Mouse (Mus musculus) myocyte (in vitro differentiated cells): ENCODE results near the gene Pip5k1a. TPM values are rescaled to one million over a fixed set of nuclear protein-coding genes. Genes with fewer than 3 reads are reported as not detected.
"Not testable (repeated sequence)": the region's sequence is repeated elsewhere in the genome, so short reads cannot be mapped to it uniquely, and the experiment has no call there.

Experiments used
- H3K27me3 ChIP-seq: one replicate; pipeline ENCODE4 v1.6.1; 2011; ENCODE audit not compliant: control insufficient read depth, insufficient read depth, insufficient read length
- H3K36me3 ChIP-seq: one replicate; pipeline ENCODE4 v1.6.1; 2011; ENCODE audit not compliant: control insufficient read depth, insufficient read depth
- H3K4me2 ChIP-seq: one replicate; pipeline ENCODE4 v1.6.1; 2011; ENCODE audit warnings: low read depth, control low read depth
- H3K4me3 ChIP-seq: one replicate; pipeline ENCODE4 v1.5.1; 2011; ENCODE audit warnings: mild to moderate bottlenecking, control low read depth, moderate library complexity
- H3K79me2 ChIP-seq: one replicate; pipeline ENCODE4 v1.6.1; 2011; ENCODE audit not compliant: control insufficient read depth, insufficient read depth
- H3ac ChIP-seq: one replicate; pipeline ENCODE4 v1.6.1; 2011; ENCODE audit not compliant: control insufficient read depth, insufficient read length
- CEBPB ChIP-seq: IDR thresholded peaks from 2 replicates; pipeline ENCODE4 v1.6.1; 2011; ENCODE audit warnings: mild to moderate bottlenecking, moderate library complexity; ENCODE audit not compliant: poor library complexity, insufficient read depth, severe bottlenecking
- MAX ChIP-seq: IDR thresholded peaks from one replicate; pipeline ENCODE4 v1.6.1; 2011; ENCODE audit warnings: low read depth, mild to moderate bottlenecking, control low read depth
- MYOD1 ChIP-seq, 3 experiments: IDR thresholded peaks; one replicate each; pipeline ENCODE4 v1.6.1; 2011; ENCODE audit warnings: control low read depth in 2 of 3, low read depth in 2 of 3, mild to moderate bottlenecking in 2 of 3, moderate library complexity in 1 of 3; ENCODE audit not compliant: insufficient read length in 2 of 3, control insufficient read depth in 1 of 3
- MYOG ChIP-seq, 3 experiments: IDR thresholded peaks; one replicate each; pipeline ENCODE4 v1.6.1; 2011; ENCODE audit warnings: control low read depth in 2 of 3, low read depth in 2 of 3, mild to moderate bottlenecking in 2 of 3; ENCODE audit not compliant: insufficient read length in 2 of 3, control insufficient read depth in 1 of 3, insufficient read depth in 1 of 3
- POLR2A ChIP-seq: IDR thresholded peaks from one replicate; pipeline ENCODE4 v1.6.1; 2011; ENCODE audit warnings: low read depth, mild to moderate bottlenecking, control low read depth, moderate library complexity; ENCODE audit not compliant: insufficient read length
- POLR2AphosphoS2 ChIP-seq: IDR thresholded peaks from one replicate; pipeline ENCODE4 v1.6.1; 2011; ENCODE audit warnings: low read depth, control low read depth; ENCODE audit not compliant: insufficient read length
- REST ChIP-seq: IDR thresholded peaks from one replicate; pipeline ENCODE4 v1.6.1; 2011; ENCODE audit warnings: mild to moderate bottlenecking, control low read depth, moderate library complexity; ENCODE audit not compliant: insufficient read depth, insufficient read length
- SRF ChIP-seq: IDR thresholded peaks from one replicate; pipeline ENCODE4 v1.6.1; 2011; ENCODE audit warnings: low read depth; ENCODE audit not compliant: control insufficient read depth, insufficient read length
- TCF12 ChIP-seq: IDR thresholded peaks from one replicate; pipeline ENCODE4 v1.6.1; 2011; ENCODE audit warnings: mild to moderate bottlenecking, control low read depth; ENCODE audit not compliant: poor library complexity, insufficient read depth, severe bottlenecking
- TCF3 ChIP-seq: IDR thresholded peaks from one replicate; pipeline ENCODE4 v1.6.1; 2011; ENCODE audit warnings: low read depth, control low read depth; ENCODE audit not compliant: insufficient read length
- USF1 ChIP-seq: IDR thresholded peaks from one replicate; pipeline ENCODE4 v1.6.1; 2011; ENCODE audit warnings: low read depth, mild to moderate bottlenecking, control low read depth, moderate library complexity
- polyA plus RNA-seq: library from polyadenylated mRNA; unstranded; fragments of >200 nt; fragmentation: generic; extraction: Trizol; gene quantifications from one replicate; pipeline ENCODE4 v1.2.1, GENCODE M21; 2012; ENCODE audit warnings: missing spikeins

The Pip5k1a gene
- polyA plus RNA-seq, 1 experiment: 27.3 TPM

- TF ChIP-seq TCF12: no peak
- TF ChIP-seq POLR2AphosphoS2: no peak
- no peak for TF ChIP-seq MYOG (IDR thresholded peaks at IDR 0.05; ENCODE audit: control insufficient read depth in 1 of 3, insufficient read depth in 1 of 3, insufficient read length in 2 of 3, low read depth in 2 of 3)
- no peak for TF ChIP-seq TCF3
- no peak for TF ChIP-seq MYOD1 (IDR thresholded peaks at IDR 0.05; ENCODE audit: control insufficient read depth in 1 of 3, insufficient read length in 2 of 3, low read depth in 2 of 3)
- TF ChIP-seq REST: no peak
- TF ChIP-seq SRF: no peak
- H3K4me2 ChIP-seq: peak overlapping the region; percentile 63
Measured at GRCm38 (mm10) chr3:95112760-95113159, 6.0 kb upstream of the Pip5k1a start.

GRCm38 (mm10) chr3:95110911-95111726, 4.4 kb upstream of the Pip5k1a start, which contains the start of gene Vps72:
Gene Vps72 (plus strand): TSS chr3:95111022.
- TF ChIP-seq POLR2AphosphoS2 (peak; percentile 32), TCF12 (no peak), TCF3 (no peak), POLR2A (peak; percentile 64), MYOD1 (IDR thresholded peaks at IDR 0.05; ENCODE audit: control insufficient read depth in 1 of 3, insufficient read length in 2 of 3, low read depth in 2 of 3) (no peak), MYOG (IDR thresholded peaks at IDR 0.05; ENCODE audit: control insufficient read depth in 1 of 3, insufficient read depth in 1 of 3, insufficient read length in 2 of 3, low read depth in 2 of 3) (peak in 1 of 3 experiments; percentile 22), CEBPB (0 out of 2 replicates have a peak, but pooled peaks have one; percentile 1), REST (no peak), USF1 (no peak), MAX (no peak), SRF (peak; percentile 85)
- H3ac ChIP-seq: peak within 1 kb of the TSS; percentile 5
- no peaks in the 10 kb centered on the region for H3K27me3 ChIP-seq

More at GRCm38 (mm10) chr3:95112760-95113159, 6.0 kb upstream of the Pip5k1a start:
- H3K79me2 ChIP-seq: peaks cover 24% of the 10 kb centered on the region
- H3K27me3 ChIP-seq: no peaks in the 10 kb centered on the region
- no peak overlapping the region for H3K4me3 ChIP-seq
- H3K36me3 ChIP-seq: no peaks in the 10 kb centered on the region
- H3ac ChIP-seq: no peak overlapping the region

GRCm38 (mm10) chr3:95107898-95108297, 1.2 kb upstream of the Pip5k1a start:
- no peak for TF ChIP-seq USF1
- no peak for TF ChIP-seq MAX
- no peak for TF ChIP-seq TCF12
- no peak for TF ChIP-seq POLR2A
- no peak for TF ChIP-seq POLR2AphosphoS2
- no peak for TF ChIP-seq REST
- TF ChIP-seq TCF3: no peak
- Histone ChIP-seq H3K4me3 (no peak overlapping the region), H3ac (no peak overlapping the region), H3K4me2 (no peak overlapping the region), H3K27me3 (no peaks in the 10 kb centered on the region), H3K79me2 (peaks cover 51% of the 10 kb centered on the region), H3K36me3 (no peaks in the 10 kb centered on the region)

More at GRCm38 (mm10) chr3:95110911-95111726, 4.4 kb upstream of the Pip5k1a start, which contains the start of gene Vps72:
- H3K79me2 ChIP-seq: peaks cover 30% of the 10 kb centered on the region
- peak within 1 kb of the TSS; percentile 63 for H3K4me2 ChIP-seq
- H3K36me3 ChIP-seq: no peaks in the 10 kb centered on the region
- peak within 1 kb of the TSS; percentile 73 for H3K4me3 ChIP-seq

- not testable (repeated sequence) for H3ac ChIP-seq, H3K27me3 ChIP-seq, H3K36me3 ChIP-seq
- Histone ChIP-seq H3K4me2 (peak overlapping the region; percentile 83), H3K4me3 (peak overlapping the region; percentile 100), H3K79me2 (peaks cover 50% of the 10 kb centered on the region)
Measured at GRCm38 (mm10) chr3:95107308-95107707, 578 bp upstream of the Pip5k1a start.

GRCm38 (mm10) chr3:95105586-95106337, 968 bp downstream of the Pip5k1a start:
- TF ChIP-seq USF1 (peak; percentile 15), MYOG (IDR thresholded peaks at IDR 0.05; ENCODE audit: control insufficient read depth in 1 of 3, insufficient read depth in 1 of 3, insufficient read length in 2 of 3, low read depth in 2 of 3) (no peak)
- H3K4me3 ChIP-seq: peak overlapping the region; percentile 100

More at GRCm38 (mm10) chr3:95105586-95106337, 968 bp downstream of the Pip5k1a start:
- no peaks in the 10 kb centered on the region for H3K36me3 ChIP-seq
- H3K4me2 ChIP-seq: peak overlapping the region; percentile 99
- peaks cover 58% of the 10 kb centered on the region for H3K79me2 ChIP-seq
- peak overlapping the region; percentile 30 for H3ac ChIP-seq
- no peaks in the 10 kb centered on the region for H3K27me3 ChIP-seq
